Comparison of ENCODE assay signal across 31 mouse cellular contexts in genomic region chr9:87323690-87324089, GRCm38 (mm10).
DNase-seq lines count a peak whose midpoint lies in the region; ATAC-seq and TF ChIP-seq lines count a peak whose summit lies in the region.
"Had no signal": no experiment of that assay in that cellular context is flagged by ENCODE, and none has a peak within 500 bp of the region (broad histone marks: within the 10 kb centered on the region; RNA-seq: fewer than 3 reads in every experiment).

No protein-coding gene starts in this region.

- POLR2A ChIA-PET in Patski (lab: Charles Lee) = no interaction called here

- peak overlapping the region; percentile 1 for H3K4me2 ChIP-seq in myocyte (ENCODE audit: low read depth)
- H3K4me2 ChIP-seq: embryonic facial prominence, embryonic 12.5 days; embryonic facial prominence, embryonic 15.5 days; forebrain, embryonic 13.5 days; heart, embryonic 13.5 days; hindbrain, embryonic 14.5 days had no signal

- H3ac ChIP-seq in myocyte (ENCODE audit: control insufficient read depth, insufficient read length) = no peak overlapping the region

- H3K36me3 ChIP-seq in myocyte (ENCODE audit: control insufficient read depth, insufficient read depth) = no peaks in the 10 kb centered on the region
- H3K36me3 ChIP-seq: embryonic facial prominence, embryonic 12.5 days; embryonic facial prominence, embryonic 15.5 days; forebrain, embryonic 10.5 days; G1E; heart, embryonic 10.5 days; heart, embryonic 13.5 days had no signal

- TF ChIP-seq CTCF in Patski (IDR thresholded peaks at IDR 0.05) = no peak

- H3K27me3 ChIP-seq in Patski (no peaks in the 10 kb centered on the region), myocyte (ENCODE audit: control insufficient read depth, insufficient read depth, insufficient read length) (no peaks in the 10 kb centered on the region)
- H3K27me3 ChIP-seq: CH12.LX; embryonic facial prominence, embryonic 12.5 days; embryonic facial prominence, embryonic 15.5 days; forebrain, embryonic 13.5 days; heart, embryonic 13.5 days had no signal

- no peaks in the 10 kb centered on the region for H3K79me2 ChIP-seq in myocyte (ENCODE audit: control insufficient read depth, insufficient read depth)

- in situ Hi-C loops in Patski (cut with MboI; ENCODE audit: low pct_unique_long_range_greater_than_20kb) = no loop called here

- no peak overlapping the region for H3K4me3 ChIP-seq in myocyte
- H3K4me3 ChIP-seq: embryonic facial prominence, embryonic 12.5 days; embryonic facial prominence, embryonic 15.5 days; erythroblast, embryonic 14.5 days; forebrain, embryonic 10.5 days; forebrain, embryonic 13.5 days; heart, adult 2 months; heart, embryonic 10.5 days; heart, embryonic 13.5 days had no signal

- CTCF ChIA-PET in Patski (lab: Charles Lee) = no interaction called here

- TF ChIP-seq POLR2A in myocyte (IDR thresholded peaks at IDR 0.05; ENCODE audit: insufficient read length, low read depth) = no peak

- DNase-seq in retina, postnatal 1 day = peak; percentile 22
- no peak for DNase-seq in retina, embryonic 14.5 days (ENCODE audit: low spot score)
- DNase-seq in Patski (ENCODE audit: low read depth, low spot score) = peak; percentile 27
- DNase-seq in right cerebral cortex, adult 2 months (ENCODE audit: low spot score in 2 of 2) = no peak
- no peak for DNase-seq in cerebellum, postnatal 36 days
- DNase-seq: adrenal gland, adult 8-10 months; adrenal gland, postnatal 25 days; cerebellum, adult 11-12 months; cerebellum, adult 8-10 months; cerebellum, postnatal 10 days; gastrocnemius, postnatal 10 days; gastrocnemius, postnatal 36 days; heart, adult 2 months; heart, postnatal 14 days; heart, postnatal 4 days had no signal

- ATAC-seq in Patski = no peak
- ATAC-seq in CD4-positive, CD25-positive, alpha-beta regulatory T cell, adult 4 months = no peak
- ATAC-seq: activated CD4-positive, CD25-positive, alpha-beta regulatory T cell, adult 4 months; forebrain, embryonic 13.5 days; forebrain, embryonic 16.5 days; hindbrain, postnatal 0 days; inflammation-experienced regulatory T-cells, adult 6 months had no signal

TF ChIP-seq in myocyte, 11 proteins besides CTCF, POLR2A, EP300 and RAD21:
- TF ChIP-seq POLR2AphosphoS2 (IDR thresholded peaks at IDR 0.05; ENCODE audit: insufficient read length, low read depth) (no peak), TCF12 (IDR thresholded peaks at IDR 0.05; ENCODE audit: insufficient read depth, poor library complexity, severe bottlenecking) (no peak), MYOG (IDR thresholded peaks at IDR 0.05; ENCODE audit: control insufficient read depth in 1 of 3, insufficient read depth in 1 of 3, insufficient read length in 2 of 3, low read depth in 2 of 3) (no peak), E2F4 (IDR thresholded peaks at IDR 0.05; ENCODE audit: insufficient read depth) (no peak), USF1 (IDR thresholded peaks at IDR 0.05; ENCODE audit: low read depth) (no peak), REST (IDR thresholded peaks at IDR 0.05; ENCODE audit: insufficient read depth, insufficient read length) (no peak), CEBPB (IDR thresholded peaks at IDR 0.05; ENCODE audit: insufficient read depth, poor library complexity, severe bottlenecking) (no peak), MAX (IDR thresholded peaks at IDR 0.05; ENCODE audit: low read depth) (no peak), MYOD1 (IDR thresholded peaks at IDR 0.05; ENCODE audit: control insufficient read depth in 1 of 3, insufficient read length in 2 of 3, low read depth in 2 of 3) (no peak), SRF (IDR thresholded peaks at IDR 0.05; ENCODE audit: control insufficient read depth, insufficient read length, low read depth) (no peak), TCF3 (IDR thresholded peaks at IDR 0.05; ENCODE audit: insufficient read length, low read depth) (no peak)

Comparison
In these comparisons a context has a peak if more than half of its experiments do, and no peak if none do; other contexts are left out.
1. DNase-seq: peak in retina, postnatal 1 day (single experiment) and Patski (single experiment); none in retina, embryonic 14.5 days (single experiment), right cerebral cortex, adult 2 months (0 of 2) and cerebellum, postnatal 36 days (0 of 2).